Mouse (Mus musculus) c-Kit-negative CD71-positive TER-119-positive erythroid progenitor cells, embryonic 14.5 days (primary cell): Measurements from ENCODE around the gene Spcs2.

Experiments
- DNase-seq: peaks from one replicate; pipeline ENCODE4 v3.0.0-alpha.2; 2013; ENCODE audit warnings: low read depth, low spot score

Spcs2 gene

DNA sequence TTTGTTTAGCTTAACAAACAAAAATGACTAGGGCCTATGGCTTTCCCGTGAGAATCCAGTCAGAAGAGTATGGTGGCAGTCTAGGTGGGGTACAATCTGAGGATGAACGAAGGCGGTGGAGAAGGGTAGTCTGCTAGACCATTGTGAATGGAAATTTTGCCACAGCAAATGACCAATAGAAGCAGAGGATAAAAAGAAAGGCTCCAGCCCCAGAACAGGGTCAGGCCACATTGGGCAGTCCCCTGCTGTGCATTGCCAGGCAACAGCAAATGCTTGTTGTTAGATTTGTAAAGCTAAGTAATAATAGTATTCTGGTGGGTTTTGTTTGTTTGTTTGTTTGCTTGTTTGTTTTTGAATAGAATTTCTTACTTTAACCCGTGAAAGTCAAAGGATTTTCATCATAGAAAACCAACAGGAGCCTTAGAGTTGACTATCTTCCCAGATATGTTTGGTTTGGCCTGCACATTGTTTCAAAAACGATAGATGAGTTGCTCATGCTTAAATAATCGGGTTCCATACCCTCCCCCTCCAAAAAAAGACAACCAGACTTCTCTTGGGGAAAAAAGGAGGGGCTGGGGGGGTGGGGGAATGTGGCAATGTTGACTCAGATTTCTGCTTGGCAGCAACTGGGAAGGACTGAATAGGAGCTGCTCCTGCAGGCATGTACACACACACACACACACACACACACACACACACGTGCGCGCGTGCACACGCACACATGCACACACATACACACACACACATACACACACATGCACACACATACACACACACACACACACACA is 1.2 kb upstream of the Spcs2 start:
- no peak for DNase-seq

DNA sequence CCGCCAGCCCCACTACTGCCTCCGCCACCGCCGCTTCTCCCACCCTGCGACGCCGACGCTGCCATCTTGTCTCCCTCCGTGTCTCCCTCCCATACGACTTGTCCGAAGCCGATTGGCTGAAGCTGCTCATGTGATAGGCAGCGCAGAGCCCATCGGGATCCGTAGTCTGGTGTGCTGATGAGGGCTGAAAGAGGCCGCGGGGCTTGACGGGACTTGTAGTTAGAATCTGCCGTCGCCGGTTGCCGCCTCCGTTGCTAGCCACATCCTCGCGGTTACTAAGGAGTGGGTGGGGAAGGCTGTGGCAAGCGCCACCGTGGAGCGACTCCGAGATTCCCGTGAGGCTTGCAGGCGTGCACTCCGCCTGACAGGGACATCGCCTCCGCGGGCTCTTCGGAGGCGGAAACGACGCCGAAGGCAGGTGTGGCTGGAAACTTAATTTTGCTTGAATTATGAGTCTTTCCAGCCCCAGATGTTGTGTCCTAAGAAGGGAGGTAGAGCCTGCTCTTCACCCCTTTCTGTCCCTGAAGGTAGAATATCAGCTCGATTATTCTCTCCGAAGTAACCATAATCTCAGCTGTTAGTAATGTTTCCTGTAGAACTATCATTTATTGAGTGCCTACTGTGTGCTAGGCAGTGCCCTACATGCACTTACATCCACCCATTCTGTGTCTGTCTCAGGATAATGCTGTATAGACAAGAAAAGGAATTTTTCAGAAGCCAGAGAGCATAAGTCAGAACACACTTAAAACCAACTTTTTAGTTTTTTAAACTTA is 4.3 kb downstream of the Spcs2 start, which contains the start of gene Xrra1:
Gene Xrra1, plus strand, starts transcription at position 304 of the 773 bp plus-strand sequence.
- DNase-seq, result peak; percentile 97

DNA sequence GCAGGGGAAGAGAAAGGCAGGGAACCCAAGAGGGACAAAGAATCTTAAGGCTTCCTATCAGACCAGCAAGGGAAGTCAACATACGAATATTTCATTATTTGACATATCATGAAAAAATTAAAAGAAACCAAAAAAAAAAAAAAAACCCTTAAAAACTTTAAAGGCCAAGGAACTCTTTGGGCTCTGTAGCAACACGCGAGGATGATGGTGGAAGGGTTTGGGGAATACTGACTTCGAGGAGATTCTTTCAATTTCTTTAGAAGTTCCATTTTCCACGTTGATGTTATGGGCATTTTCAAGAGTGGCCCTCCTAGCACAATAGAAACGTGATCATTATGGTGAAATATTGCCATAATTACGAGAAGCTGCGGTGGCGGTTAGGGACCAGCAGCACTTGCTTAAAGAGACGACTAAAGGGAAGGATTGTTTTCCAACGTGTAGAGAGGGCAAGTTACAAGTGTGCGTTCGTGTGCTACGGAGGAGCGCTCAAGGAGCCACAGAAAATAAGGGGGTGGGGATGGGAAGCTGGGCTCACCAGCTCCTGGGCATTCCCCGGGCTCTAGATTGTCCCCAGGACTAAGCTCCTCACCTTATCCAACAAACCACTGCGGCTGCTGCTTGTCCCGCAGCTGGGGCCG is 5.0 kb downstream of the Spcs2 start:
- DNase-seq, result no peak

DNA sequence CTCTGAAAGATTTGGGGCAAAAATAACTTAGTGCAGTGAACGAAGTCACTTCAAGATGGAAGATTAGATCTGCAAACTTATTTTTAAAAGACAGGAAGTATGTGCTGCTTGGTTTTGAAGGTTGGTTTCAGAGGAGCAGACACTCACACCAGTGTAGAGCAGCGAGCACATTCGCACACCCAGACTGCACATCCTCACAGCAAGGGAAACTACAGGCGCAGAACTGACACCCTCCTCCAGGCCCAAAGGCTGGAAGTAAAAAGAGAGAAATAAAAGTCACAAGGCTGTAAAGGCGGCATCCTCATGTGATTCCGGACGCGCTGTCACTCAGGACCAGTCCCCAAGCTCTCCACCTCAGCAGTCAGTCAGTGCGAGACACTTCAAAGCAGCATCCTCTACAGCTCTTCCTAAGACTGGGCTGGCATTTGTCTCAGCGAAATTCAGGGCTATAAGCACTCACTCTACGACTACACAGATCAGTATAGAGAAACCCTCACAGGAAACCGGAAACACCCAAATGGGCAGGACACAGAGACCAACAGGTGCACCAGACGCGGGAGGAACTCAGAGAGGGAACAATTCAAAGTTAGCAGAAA is 6.9 kb downstream of the Spcs2 start:
- DNase-seq, result no peak

DNA sequence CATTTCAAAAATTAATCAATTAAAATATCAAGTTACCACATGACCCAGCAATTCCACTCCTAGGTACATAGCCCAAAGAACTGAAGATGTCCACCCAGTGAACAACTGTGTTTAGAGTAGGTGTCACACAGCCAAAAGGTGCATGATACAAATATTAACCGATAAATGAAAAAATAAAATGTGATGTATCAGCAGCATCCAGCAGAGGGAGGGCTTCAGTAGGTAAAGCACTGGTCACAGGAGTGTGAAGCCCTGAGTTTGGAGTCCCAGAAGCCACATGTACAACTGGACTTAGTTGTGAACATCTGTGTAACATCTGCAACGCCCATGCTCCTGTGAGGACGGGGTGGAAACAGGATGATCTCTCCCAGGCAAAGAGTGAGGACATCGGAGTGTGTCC is 9.0 kb downstream of the Spcs2 start:
- DNase-seq, result no peak

DNA sequence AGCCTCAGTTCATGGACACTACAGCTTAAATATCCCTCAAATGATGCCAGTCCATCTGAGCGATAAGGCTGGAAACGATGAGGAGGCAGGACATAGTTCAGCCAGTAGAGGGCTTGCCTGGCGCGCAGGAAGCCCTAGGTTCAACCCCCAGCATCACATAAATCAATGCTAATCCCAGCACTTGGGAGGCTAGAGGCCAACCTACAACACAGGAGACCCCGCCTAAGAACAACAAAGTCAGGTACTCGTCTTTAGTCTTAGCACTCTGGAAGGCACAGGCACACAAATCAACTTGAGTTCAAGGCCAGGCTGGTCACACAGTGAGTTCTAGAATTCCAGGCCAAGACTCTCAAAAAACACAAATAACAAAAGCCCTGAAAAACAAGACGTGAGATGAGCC is 9.9 kb downstream of the Spcs2 start:
- no peak for DNase-seq

DNA sequence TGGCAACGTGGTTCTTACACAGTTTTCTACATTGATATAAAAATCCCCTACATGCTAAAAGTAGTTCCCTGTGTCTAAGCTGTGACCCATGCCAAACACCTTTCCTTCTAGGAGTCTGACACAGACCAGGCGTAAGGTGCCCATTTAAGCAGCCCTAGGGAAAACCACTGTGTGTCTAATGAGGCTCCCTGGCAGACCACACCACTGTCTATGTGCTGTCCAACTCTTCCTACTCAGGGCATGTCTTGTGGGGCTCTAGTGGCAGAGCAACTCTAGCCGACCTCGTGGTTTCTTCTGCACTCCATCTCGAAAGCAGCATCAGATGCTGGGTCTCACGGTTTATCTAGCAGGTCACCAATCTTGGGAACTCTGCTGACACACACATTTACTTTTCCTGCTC is 11.6 kb downstream of the Spcs2 start:
- no peak for DNase-seq

DNA sequence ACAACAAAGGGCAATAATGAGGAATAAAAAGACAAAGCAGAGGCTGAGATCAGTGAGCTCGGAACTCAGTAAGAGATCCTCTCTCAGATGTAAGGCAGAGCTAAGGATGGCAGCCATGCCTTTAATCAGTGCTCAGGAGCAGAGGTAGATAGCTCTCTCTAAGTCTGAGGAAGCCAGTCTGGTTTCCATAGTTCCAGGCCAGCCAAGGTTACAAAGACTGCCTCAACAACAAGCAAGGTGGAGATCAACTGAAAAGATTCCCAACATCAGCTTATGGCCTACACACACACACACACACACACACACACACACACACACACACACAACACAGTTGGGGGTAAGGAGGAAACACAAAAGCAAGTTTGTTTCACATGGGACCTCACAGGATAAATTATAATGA is 12.1 kb downstream of the Spcs2 start:
- DNase-seq, result no peak

DNA sequence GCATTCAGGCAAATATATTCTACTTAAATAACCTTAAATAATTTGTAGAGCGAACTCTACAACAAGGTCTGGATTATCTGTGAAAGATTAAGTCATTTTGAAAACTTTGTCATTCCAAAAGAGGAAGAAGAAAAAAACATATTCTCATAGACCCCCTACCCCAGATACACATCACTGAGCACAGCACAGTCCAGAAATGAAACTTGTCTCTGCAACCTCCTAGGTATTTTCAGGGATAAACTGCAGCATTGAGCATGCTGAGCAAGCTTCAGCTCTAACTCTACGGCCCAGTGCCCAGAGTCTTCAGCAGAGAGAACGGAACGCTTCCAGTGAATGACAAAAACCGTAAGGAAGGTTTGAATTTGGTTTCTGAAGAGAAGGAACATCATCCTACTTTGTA is 12.7 kb downstream of the Spcs2 start:
- no peak for DNase-seq

DNA sequence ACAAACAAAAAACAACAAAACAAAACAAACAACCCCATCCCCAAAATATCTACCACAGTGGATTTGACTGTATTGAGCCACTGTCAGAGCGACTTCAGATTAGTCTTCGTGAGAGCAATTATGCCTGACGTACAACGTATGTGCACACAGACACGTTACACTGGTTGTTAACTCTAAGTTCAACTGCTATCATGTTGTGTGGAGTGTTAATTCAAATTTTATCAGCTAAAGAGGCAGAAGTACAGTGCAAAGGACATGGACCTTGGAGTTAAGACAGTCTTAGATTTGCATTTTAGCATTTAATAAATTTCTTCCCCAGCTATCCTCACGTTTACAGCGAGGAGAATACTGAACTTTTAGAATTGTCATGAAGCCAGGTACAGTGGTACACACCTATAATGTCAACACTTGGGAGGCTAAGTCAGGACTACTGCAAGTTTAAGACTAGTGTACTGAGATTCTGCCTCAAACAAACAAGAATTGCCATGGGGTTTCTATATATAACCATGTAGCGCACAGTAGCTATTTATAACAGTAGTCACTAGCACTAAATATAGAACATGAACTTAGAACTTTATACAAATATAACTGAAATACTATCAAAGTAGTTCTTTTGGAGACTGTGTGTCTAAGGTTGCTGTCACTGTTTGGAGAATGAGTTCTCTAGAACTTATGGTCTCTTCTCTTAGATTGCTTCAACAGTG is 17.6 kb downstream of the Spcs2 start:
- no peak for DNase-seq

DNA sequence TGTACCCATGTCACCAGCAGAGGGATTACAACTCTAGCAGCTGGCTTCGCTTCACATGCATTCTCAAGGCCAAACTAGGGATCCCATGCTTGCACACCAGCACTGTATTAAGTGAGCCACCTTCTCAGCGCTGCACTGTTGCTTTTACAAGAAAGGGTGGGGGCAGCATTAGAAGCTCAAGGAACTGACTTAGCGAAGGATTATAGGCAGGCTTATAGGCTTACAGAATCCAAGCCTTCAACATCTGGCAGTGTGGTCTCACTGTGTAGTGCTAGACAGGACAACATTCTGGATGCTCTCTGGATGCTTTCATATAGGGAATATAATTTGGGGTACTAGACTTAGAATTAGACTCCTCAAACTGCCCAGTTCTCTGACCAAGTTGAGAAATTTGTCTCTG is 25.0 kb downstream of the Spcs2 start:
- no peak for DNase-seq

DNA sequence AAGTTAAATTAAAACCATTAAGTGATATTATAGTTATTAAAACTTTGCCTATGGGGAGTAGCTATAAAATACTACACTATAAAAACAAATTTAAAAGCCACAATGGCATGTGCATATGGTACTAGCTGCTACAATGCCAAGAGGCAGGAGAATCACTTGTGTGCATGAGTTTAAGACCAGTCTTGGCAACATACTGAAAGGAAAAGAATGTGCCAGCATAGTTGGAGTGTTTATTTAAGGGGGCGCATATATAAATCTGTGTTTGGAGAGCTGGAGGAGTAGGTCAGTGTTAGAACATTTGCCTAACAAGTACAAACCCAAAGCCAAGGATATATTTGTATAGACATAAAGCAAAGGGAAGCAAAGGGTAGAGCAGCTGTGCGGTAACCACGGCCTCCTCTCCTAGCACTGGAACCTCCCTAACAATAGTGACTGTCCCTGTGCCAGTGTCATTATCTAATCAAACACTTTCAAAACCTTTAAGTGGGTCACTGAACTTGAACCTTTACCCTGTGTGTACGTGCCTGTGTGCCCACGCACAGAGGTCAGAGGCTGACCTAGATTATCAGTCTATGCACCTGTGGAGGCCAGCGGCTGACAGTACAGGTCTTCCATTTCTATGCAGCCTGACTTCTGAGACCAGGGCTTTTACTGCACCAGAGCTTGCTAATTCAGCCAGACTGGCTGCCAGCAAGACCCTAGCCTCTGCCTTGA is 25.7 kb downstream of the Spcs2 start:
- no peak for DNase-seq

DNA sequence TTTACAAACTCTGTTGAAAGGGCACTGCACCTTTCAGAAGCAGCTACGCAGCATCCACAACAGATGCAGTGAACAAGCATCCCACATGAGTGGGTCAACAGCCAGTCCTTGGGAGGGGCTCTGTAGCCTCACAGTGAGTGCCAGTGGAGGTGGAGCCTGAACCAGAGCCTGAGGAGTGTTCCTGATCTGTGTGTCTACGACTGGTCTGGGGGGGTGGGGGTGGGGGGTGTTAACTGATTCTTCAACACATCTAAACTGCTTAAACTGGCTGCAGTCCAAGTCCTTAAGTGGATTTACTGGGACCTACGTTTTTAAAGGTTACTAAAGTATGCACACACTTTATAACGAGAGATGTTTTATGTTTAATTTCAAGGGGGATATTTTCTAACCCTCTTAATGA is 26.5 kb downstream of the Spcs2 start:
- no peak for DNase-seq

DNA sequence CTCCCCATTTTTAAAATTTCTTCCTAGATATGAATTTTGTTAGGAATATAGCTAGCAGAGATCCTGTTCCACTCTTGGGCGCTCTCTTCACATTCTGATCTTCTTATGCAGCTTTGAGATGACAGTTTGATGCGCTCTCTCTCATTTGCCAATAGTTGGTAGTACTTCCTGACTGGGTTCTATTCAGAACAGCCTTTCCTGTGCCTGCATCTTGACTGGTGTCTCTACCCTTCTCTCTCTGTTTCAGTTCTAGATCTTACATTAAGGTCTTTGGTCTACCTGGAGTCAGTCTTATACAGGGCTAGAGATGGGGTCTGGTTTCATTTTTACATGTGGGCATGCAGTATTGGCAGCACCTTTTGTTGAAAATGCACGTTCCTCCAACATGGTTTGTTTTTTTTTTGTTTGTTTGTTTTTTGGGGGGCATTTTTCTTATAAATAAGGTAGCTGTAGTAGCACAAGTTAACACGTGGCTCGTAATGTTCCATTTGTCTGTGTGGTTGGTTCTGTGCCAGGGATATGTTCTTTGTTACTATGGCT is 28.9 kb downstream of the Spcs2 start:
- no peak for DNase-seq

DNA sequence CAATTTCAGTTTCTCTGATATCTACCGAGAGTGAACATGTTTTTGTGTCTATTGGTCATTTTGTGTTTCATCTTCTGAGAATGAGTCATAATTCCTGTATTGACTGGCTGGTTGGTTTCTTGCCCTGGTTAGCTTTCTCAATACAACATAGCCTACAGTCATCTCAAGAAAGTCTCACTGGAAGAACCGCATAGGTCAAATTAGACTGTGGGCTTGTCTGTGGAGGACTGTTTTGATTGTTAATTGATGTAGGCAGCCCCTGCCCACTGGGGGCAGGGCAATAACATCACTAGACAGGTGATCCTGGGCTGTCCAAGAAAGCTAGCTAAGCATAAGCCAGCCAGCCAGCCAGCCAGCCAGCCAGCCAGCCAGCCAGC is 29.4 kb downstream of the Spcs2 start:
- no peak for DNase-seq

DNA sequence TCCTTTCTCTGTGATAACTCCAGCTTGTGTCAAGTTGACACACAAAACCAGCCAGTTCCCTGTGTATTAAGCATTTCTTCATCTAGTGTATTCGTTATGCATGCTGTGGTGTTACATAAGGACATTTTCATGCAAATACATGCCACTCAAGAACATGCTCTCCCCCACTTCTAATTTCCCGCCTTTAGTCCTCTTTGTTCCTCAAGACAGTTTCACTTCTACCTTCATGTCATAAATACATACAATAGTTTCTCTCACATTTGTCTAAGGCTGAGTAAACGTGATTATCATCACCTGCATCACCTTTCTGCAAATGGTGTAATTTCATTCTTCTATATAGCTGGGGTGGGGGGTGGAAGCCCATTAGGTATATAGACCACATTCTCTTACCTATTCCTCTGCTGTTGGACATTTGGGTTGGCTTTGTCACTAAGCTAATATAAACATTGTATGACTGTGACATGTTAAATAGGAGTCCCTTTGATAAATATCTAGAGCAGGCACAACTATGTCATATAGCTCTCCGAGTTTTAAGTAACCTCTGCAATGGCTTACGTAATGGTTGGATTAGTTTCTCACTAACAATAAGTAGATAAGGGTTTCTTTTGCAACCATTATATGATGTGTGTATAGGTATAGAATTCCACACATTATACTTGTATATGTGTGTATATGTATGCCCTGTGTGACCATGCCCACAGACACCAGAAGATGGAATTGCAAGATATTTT is 30.0 kb downstream of the Spcs2 start:
- no peak for DNase-seq

DNA sequence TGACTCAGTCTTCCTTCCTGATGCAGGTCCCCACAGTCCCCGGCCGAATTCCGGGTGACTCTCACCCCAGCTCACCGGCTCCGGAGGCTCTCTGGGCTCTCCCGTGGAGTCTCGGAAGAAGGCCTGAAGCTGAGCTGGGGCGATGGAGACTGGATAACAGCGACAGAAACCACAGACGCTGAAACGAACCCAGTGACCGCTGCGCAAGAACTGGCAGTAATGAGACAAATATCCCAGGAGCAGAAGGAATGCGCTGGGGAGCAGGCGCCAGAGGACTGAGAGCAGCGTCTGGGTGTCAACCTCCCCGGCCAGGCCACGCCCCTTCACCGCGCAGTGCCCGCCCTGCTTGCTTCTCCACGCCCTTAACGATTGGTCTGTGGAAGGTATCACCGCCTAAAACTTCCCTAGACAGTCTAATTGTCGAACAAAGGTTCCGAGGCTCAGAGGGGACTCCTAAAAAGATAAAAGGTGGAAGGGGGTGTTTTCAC is 35.1 kb downstream of the Spcs2 start, which contains the start of gene Neu3:
Gene Neu3, minus strand, starts transcription at position 335 of the 488 bp plus-strand sequence.
- DNase-seq, result peak; percentile 90

DNA sequence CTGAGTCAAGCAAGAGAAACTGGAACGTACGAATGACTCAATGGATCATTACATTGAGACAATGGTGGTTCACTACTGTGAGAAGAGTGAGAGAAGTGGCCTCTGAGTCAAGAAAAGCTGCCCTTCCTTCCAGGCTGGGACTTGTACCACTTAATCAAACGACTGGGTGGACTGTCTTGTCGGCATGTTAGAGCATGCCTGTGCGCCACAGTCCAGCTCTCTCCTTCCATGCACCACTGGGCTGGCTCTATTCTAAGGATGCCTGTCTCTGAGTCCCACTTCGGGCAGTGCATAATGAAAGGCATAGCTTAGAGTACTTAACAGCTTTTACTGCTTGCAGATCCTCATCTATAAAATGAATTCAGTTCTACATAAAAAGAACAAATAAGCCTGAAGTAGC is 37.2 kb downstream of the Spcs2 start:
- no peak for DNase-seq

DNA sequence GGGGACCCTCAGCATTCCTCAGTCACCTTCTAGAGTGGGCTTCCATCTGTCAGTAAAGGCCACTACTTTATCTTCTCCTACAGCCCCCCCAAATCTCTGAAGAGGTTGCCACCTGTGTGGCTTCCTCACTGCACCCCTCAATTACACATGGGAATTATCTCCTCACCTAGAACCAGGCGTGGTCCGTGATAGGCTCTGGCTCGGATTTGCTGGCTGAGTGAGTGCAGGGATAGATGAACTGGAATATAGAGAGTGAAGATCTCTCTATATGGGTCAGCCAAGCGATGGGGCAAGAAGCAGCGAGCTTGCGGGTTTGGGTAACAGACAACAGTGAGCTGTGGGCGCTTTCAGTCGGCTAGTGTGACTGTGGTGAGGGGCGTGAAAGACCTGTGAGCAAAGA is 37.8 kb downstream of the Spcs2 start:
- DNase-seq, result no peak
